Mouse (Mus musculus) forebrain, embryonic 11.5 days (tissue): ENCODE data around the gene Casp3. TPM values are rescaled to one million over a fixed set of nuclear protein-coding genes. Genes with fewer than 3 reads are reported as not detected.

Source experiments
- ATAC-seq: fragments of 200-750 bp; cut with Nextera tagmentation; replicated peaks from 2 replicates; pipeline ENCODE4 v1.8.0; 2017; ENCODE audit warnings: moderate TSS enrichment; ENCODE audit not compliant: low FRiP score
- DNase-seq: peaks from one replicate; pipeline ENCODE4 v3.0.0-alpha.2; 2017; ENCODE audit warnings: low spot score
- H3K27ac ChIP-seq: fragments of 300-500 bp; sonication (generic); 2 replicates; pipeline ENCODE4 v1.5.1; 2014; ENCODE audit warnings: low read depth, low read length
- H3K27me3 ChIP-seq: fragments of 300-500 bp; sonication (generic); 2 replicates; pipeline ENCODE4 v1.6.1; 2014; ENCODE audit warnings: mild to moderate bottlenecking, low read length, mixed read lengths; ENCODE audit not compliant: control insufficient read depth, insufficient read depth
- H3K36me3 ChIP-seq: fragments of 300-500 bp; sonication (generic); 2 replicates; pipeline ENCODE4 v1.6.1; 2014; ENCODE audit warnings: mild to moderate bottlenecking, low read length, moderate library complexity, mixed read lengths; ENCODE audit not compliant: control insufficient read depth, insufficient read depth
- H3K4me1 ChIP-seq: fragments of 300-500 bp; sonication (generic); replicated peaks from 2 replicates; pipeline ENCODE4 v1.6.1; 2014; ENCODE audit warnings: low read length, mixed read lengths; ENCODE audit not compliant: control insufficient read depth, insufficient read depth
- H3K4me2 ChIP-seq: fragments of 300-500 bp; sonication (generic); 2 replicates; pipeline ENCODE4 v1.6.1; 2014; ENCODE audit warnings: low read depth, mild to moderate bottlenecking, low read length, moderate library complexity, mixed read lengths; ENCODE audit not compliant: severe bottlenecking
- H3K4me3 ChIP-seq: fragments of 300-500 bp; sonication (generic); 2 replicates; pipeline ENCODE4 v1.5.1; 2014; ENCODE audit warnings: low read depth, low read length
- H3K9ac ChIP-seq: fragments of 300-500 bp; sonication (generic); 2 replicates; pipeline ENCODE4 v1.6.1; 2014; ENCODE audit warnings: low read length
- H3K9me3 ChIP-seq: fragments of 300-500 bp; sonication (generic); 2 replicates; pipeline ENCODE4 v1.6.1; 2016; ENCODE audit warnings: low read length, mixed read lengths; ENCODE audit not compliant: control insufficient read depth
- WGBS: fragments of 180-500 bp; shearing (Covaris S2); extraction: QIAGEN DNeasy Blood & Tissue Kit; methylation state at CpG from one replicate; pipeline ENCODE4 v1.1.7; 2014; 5-methylcytosine and 5-hydroxymethylcytosine counted together
- polyA plus RNA-seq: library from polyadenylated mRNA; unstranded; fragments of >200 nt; fragmentation: Nextera tagmentation; extraction: Ambion mirVana; gene quantifications from 2 replicates; pipeline ENCODE4 v1.2.1, GENCODE M21; 2014

Casp3 gene
- polyA plus RNA-seq, 1 experiment from 2014 or later = 144 TPM

- no peak overlapping the region for H3K27ac ChIP-seq
- H3K9ac ChIP-seq = no peak overlapping the region
- H3K9me3 ChIP-seq = no peaks in the 10 kb centered on the region
- no peak overlapping the region for H3K4me3 ChIP-seq
- WGBS = 86% methylated on average over 2 of the region's 2 CpGs
- H3K27me3 ChIP-seq = no peaks in the 10 kb centered on the region
- DNase-seq (no peak), ATAC-seq (no peak)
- H3K4me2 ChIP-seq = no peak overlapping the region
- H3K4me1 ChIP-seq = no peaks in the 10 kb centered on the region
- no peaks in the 10 kb centered on the region for H3K36me3 ChIP-seq
These were observed 19.0 kb upstream of the Casp3 start for GRCm38 (mm10) chr8:46598114-46598513.

GRCm38 (mm10) chr8:46598753-46599152, 18.3 kb upstream of the Casp3 start:
- no peak overlapping the region for H3K4me2 ChIP-seq
- no peak overlapping the region for H3K9ac ChIP-seq
- no peak overlapping the region for H3K27ac ChIP-seq
- H3K4me3 ChIP-seq = no peak overlapping the region
- H3K9me3 ChIP-seq = no peaks in the 10 kb centered on the region
- no peaks in the 10 kb centered on the region for H3K4me1 ChIP-seq
- no peaks in the 10 kb centered on the region for H3K36me3 ChIP-seq
- ATAC-seq (no peak), DNase-seq (no peak)
- 90% methylated on average over 5 of the region's 5 CpGs for WGBS
- no peaks in the 10 kb centered on the region for H3K27me3 ChIP-seq

- no peaks in the 10 kb centered on the region for H3K36me3 ChIP-seq
- no peak overlapping the region for H3K27ac ChIP-seq
- no peaks in the 10 kb centered on the region for H3K27me3 ChIP-seq
- no peaks in the 10 kb centered on the region for H3K9me3 ChIP-seq
- ATAC-seq = no peak
- DNase-seq = no peak
- no peak overlapping the region for H3K9ac ChIP-seq
- 91% methylated on average over 7 of the region's 7 CpGs for WGBS
- no peak overlapping the region for H3K4me2 ChIP-seq
- no peak overlapping the region for H3K4me3 ChIP-seq
- no peaks in the 10 kb centered on the region for H3K4me1 ChIP-seq
These were observed 17.7 kb upstream of the Casp3 start for GRCm38 (mm10) chr8:46599314-46599904.

- 78% methylated on average over 10 of the region's 10 CpGs for WGBS
- ATAC-seq (no peak), DNase-seq (no peak)
- no peaks in the 10 kb centered on the region for H3K9me3 ChIP-seq
- no peaks in the 10 kb centered on the region for H3K36me3 ChIP-seq
- no peaks in the 10 kb centered on the region for H3K27me3 ChIP-seq
- no peak overlapping the region for H3K4me2 ChIP-seq
- no peak overlapping the region for H3K4me3 ChIP-seq
- no peak overlapping the region for H3K9ac ChIP-seq
- H3K4me1 ChIP-seq = no peaks in the 10 kb centered on the region
- no peak overlapping the region for H3K27ac ChIP-seq
These were observed 16.0 kb upstream of the Casp3 start for GRCm38 (mm10) chr8:46600959-46601707.

GRCm38 (mm10) chr8:46603587-46603986, 13.5 kb upstream of the Casp3 start:
- no peak for DNase-seq
- Histone ChIP-seq H3K36me3 (no peaks in the 10 kb centered on the region), H3K27me3 (no peaks in the 10 kb centered on the region), H3K4me3 (no peak overlapping the region), H3K9ac (no peak overlapping the region), H3K27ac (no peak overlapping the region), H3K9me3 (no peaks in the 10 kb centered on the region), H3K4me2 (no peak overlapping the region), H3K4me1 (no peaks in the 10 kb centered on the region)
- WGBS = 84% methylated on average over 5 of the region's 5 CpGs
- ATAC-seq = no peak

- 81% methylated on average over 1 of the region's 1 CpGs for WGBS
- Histone ChIP-seq H3K36me3 (no peaks in the 10 kb centered on the region), H3K9me3 (no peaks in the 10 kb centered on the region), H3K4me2 (no peak overlapping the region), H3K4me3 (no peak overlapping the region), H3K4me1 (no peaks in the 10 kb centered on the region), H3K27me3 (no peaks in the 10 kb centered on the region), H3K9ac (no peak overlapping the region), H3K27ac (no peak overlapping the region)
- DNase-seq (no peak), ATAC-seq (no peak)
These were observed 10.2 kb upstream of the Casp3 start for GRCm38 (mm10) chr8:46606930-46607329.

- 89% methylated on average over 8 of the region's 8 CpGs for WGBS
- DNase-seq = no peak
- Histone ChIP-seq H3K27ac (no peak overlapping the region), H3K27me3 (no peaks in the 10 kb centered on the region), H3K4me2 (no peak overlapping the region), H3K4me3 (no peak overlapping the region), H3K9ac (no peak overlapping the region), H3K36me3 (no peaks in the 10 kb centered on the region), H3K4me1 (no peaks in the 10 kb centered on the region), H3K9me3 (no peaks in the 10 kb centered on the region)
- no peak for ATAC-seq
These were observed 5.5 kb upstream of the Casp3 start for GRCm38 (mm10) chr8:46611557-46611956.

GRCm38 (mm10) chr8:46612913-46613312, 4.2 kb upstream of the Casp3 start:
- DNase-seq (no peak), ATAC-seq (no peak)
- H3K4me1 ChIP-seq = no peaks in the 10 kb centered on the region
- no peaks in the 10 kb centered on the region for H3K27me3 ChIP-seq
- H3K36me3 ChIP-seq = no peaks in the 10 kb centered on the region
- H3K27ac ChIP-seq = no peak overlapping the region
- no peaks in the 10 kb centered on the region for H3K9me3 ChIP-seq
- H3K9ac ChIP-seq = no peak overlapping the region
- 85% methylated on average over 4 of the region's 4 CpGs for WGBS
- H3K4me3 ChIP-seq = no peak overlapping the region
- no peak overlapping the region for H3K4me2 ChIP-seq

GRCm38 (mm10) chr8:46613377-46613776, 3.7 kb upstream of the Casp3 start:
- H3K4me1 ChIP-seq = no peaks in the 10 kb centered on the region
- no peak overlapping the region for H3K4me3 ChIP-seq
- no peaks in the 10 kb centered on the region for H3K27me3 ChIP-seq
- DNase-seq (no peak), ATAC-seq (no peak)
- no peak overlapping the region for H3K27ac ChIP-seq
- H3K4me2 ChIP-seq = no peak overlapping the region
- no peak overlapping the region for H3K9ac ChIP-seq
- no peaks in the 10 kb centered on the region for H3K36me3 ChIP-seq
- no peaks in the 10 kb centered on the region for H3K9me3 ChIP-seq
- 73% methylated on average over 4 of the region's 4 CpGs for WGBS
